Mouse (Mus musculus) cerebellum, postnatal 10 days (tissue): Measurements from ENCODE around the gene Grin1.
A peak's percentile ranks its signal among the peaks of the same experiment; 100 is the strongest.
"Not testable (repeated sequence)": the region's sequence is repeated elsewhere in the genome, so short reads cannot be mapped to it uniquely, and the experiment has no call there.

Source experiments
- DNase-seq, 2 experiments: peaks; one replicate each; pipeline ENCODE4 v3.0.0; 2021; ENCODE audit warnings: mixed read lengths in 2 of 2

Grin1 gene

GRCm38 (mm10) chr2:25286314-25286713, 32.7 kb downstream of the Grin1 start:
- peak; percentile 46 to 48 for DNase-seq

GRCm38 (mm10) chr2:25285551-25285950, 33.4 kb downstream of the Grin1 start:
- DNase-seq, result peak in 1 of 2 experiments; percentile 24

GRCm38 (mm10) chr2:25278928-25279882, 39.8 kb downstream of the Grin1 start:
- DNase-seq, result peak; percentile 95 to 97

- DNase-seq, result no peak
Measured at GRCm38 (mm10) chr2:25273010-25273409, 46.0 kb downstream of the Grin1 start.

- DNase-seq, result no peak
Measured at GRCm38 (mm10) chr2:25272515-25272914, 46.5 kb downstream of the Grin1 start.

GRCm38 (mm10) chr2:25271827-25272511, 47.0 kb downstream of the Grin1 start, which contains the start of the genes Ssna1 and Anapc2:
Gene Ssna1 (minus strand): TSS chr2:25272438.
Gene Anapc2 (plus strand): TSS chr2:25272478.
- DNase-seq, result peak; percentile 99

GRCm38 (mm10) chr2:25267746-25268309, 51.2 kb downstream of the Grin1 start:
- DNase-seq, result peak; percentile 63 to 68

- peak; percentile 83 to 89 for DNase-seq
Measured at GRCm38 (mm10) chr2:25267241-25267640, 51.7 kb downstream of the Grin1 start.

- DNase-seq, result peak; percentile 95
Measured at GRCm38 (mm10) chr2:25266720-25267119, 52.3 kb downstream of the Grin1 start.

GRCm38 (mm10) chr2:25265897-25266656, 52.9 kb downstream of the Grin1 start:
- DNase-seq, result peak; percentile 99

- peak; percentile 95 to 97 for DNase-seq
Measured at GRCm38 (mm10) chr2:25264851-25265250, 54.1 kb downstream of the Grin1 start.

GRCm38 (mm10) chr2:25264286-25264660, 54.7 kb downstream of the Grin1 start:
- peak in 1 of 2 experiments; percentile 59 for DNase-seq

GRCm38 (mm10) chr2:25263623-25264285, 55.2 kb downstream of the Grin1 start:
- peak; percentile 79 to 85 for DNase-seq

GRCm38 (mm10) chr2:25262795-25263622, 56.0 kb downstream of the Grin1 start:
- DNase-seq, result peak; percentile 92 to 93

GRCm38 (mm10) chr2:25262291-25262767, 56.7 kb downstream of the Grin1 start, which contains the start of gene Tprn:
Gene Tprn (plus strand): TSS chr2:25262618.
- peak; percentile 98 to 99 for DNase-seq

GRCm38 (mm10) chr2:25261870-25262269, 57.1 kb downstream of the Grin1 start:
- no peak for DNase-seq

GRCm38 (mm10) chr2:25258887-25259286, 60.1 kb downstream of the Grin1 start:
- DNase-seq, result peak in 1 of 2 experiments; percentile 53

- not testable (repeated sequence) for DNase-seq
Measured at GRCm38 (mm10) chr2:25257250-25257649, 61.7 kb downstream of the Grin1 start.

GRCm38 (mm10) chr2:25256443-25257109, 62.4 kb downstream of the Grin1 start:
- DNase-seq, result peak; percentile 78 to 82

- peak; percentile 95 to 96 for DNase-seq
Measured at GRCm38 (mm10) chr2:25255284-25255779, 63.7 kb downstream of the Grin1 start, which contains the start of gene Tmem203. Gene Tmem203 (plus strand): TSS chr2:25255439.
